Mouse (Mus musculus): ENCODE measurements at regions not wholly inside any gene's neighbourhood (a gene's known extent, or its start where the extent isn't known, plus 50 kb on each side); places are given as distances from the start of the nearest gene placed in this dataset.
"Not testable (repeated sequence)": the region's sequence is repeated elsewhere in the genome, so short reads cannot be mapped to it uniquely, and the experiment has no call there.

DNA sequence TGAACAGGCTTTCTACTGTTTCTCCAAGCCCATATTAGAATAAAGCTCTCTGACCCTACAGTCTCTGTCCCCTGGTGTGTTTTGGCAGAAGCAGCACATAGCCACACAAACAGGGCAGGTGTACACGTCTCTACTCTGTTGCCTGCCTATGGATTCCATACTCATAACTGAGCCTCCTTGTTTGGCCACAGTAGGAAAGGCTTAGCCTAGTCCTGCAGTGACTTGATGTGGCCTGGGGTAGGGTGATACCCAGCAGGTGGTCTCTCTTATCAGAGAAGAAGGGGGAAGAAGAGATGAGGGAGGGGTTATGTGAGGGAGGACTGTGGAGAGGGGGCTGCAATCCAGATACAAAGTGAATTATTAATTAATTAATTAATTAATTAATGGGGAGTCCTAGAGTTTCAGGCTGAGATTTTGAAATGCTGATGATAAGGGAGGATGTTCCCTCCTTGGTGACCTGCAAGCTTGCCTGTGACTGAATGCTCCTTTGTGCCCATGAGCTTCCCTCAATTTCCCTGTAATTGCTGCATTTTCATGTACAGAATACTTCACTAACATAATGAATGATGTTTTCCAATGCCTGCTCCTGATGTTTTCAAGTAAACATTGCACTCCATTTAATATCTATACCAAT lies 402.7 kb upstream of the Lrrc3b start:
- intact Hi-C loops (cut with DNase I), result no loop called here
- no peak for DNase-seq (ENCODE audit: low spot score)

DNA sequence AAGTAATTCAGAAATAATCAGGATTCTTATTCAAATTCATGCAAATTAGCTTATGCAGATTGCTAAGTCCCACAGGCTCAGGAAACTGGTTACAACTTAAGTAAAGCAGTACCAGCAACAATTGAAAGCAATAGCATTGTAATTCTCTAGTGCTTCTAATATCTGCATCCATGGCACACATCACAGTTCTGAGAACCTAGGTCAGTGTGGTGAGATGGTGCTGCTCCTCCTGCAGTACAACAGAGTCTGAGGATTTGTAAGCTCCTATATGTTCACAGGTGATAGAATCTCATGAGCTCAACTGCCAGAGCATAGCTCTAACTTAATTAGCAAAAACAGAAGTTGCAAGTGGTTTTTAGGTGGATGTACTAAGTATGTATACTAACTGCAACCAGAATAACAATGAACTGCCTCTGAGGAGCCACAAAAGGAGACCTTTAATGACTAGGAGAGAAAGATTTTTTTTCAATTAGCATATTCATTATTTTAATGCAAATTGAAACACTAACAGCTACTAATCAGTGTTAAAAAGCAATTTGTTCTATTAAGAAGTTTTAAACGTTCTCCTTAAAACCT lies 403.3 kb upstream of the Lrrc3b start:
- no peak for DNase-seq (ENCODE audit: low spot score)
- intact Hi-C loops (cut with DNase I), result no loop called here

DNA sequence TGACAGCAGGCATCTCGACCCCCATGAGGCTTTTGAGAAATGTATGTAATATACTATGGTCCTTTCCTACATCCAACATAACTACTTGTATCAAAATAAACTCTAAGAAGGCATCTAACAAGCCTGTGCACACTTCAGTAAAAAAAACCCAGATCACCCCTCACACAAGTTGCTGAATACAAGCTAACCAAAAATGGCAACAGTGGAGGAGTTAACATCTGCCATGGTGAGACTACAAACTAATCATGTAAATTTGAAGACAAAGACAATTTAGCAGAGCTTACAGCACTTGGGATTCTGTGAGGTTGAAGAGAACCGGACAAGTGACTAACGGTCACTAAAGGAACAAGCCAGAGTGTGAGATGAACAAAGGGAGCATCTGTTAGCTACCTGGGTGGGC lies 380.6 kb upstream of the Ngly1 start:
- intact Hi-C loops (cut with DNase I), result no loop called here
- DNase-seq (ENCODE audit: low spot score), result no peak

DNA sequence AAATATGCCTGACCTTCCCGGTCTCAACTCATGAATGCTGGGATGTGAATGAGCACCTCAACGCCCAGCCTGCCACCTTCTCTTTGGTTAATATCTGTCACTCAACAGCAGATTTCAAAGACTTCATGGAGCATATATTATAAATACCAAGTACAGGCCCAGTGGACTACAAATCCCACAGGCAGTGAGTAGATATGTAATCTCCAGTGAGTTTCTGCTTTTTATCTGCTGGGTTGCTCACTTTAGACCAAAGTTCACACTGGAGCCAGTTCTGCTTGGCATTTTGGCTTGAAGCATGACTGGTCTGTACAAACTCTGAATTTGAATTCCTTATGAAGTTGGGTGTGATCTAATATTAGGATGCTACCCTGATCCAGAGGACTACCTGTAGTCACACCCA lies 377.1 kb upstream of the Ngly1 start:
- no peak for DNase-seq (ENCODE audit: low spot score)
- intact Hi-C loops (cut with DNase I), result no loop called here

DNA sequence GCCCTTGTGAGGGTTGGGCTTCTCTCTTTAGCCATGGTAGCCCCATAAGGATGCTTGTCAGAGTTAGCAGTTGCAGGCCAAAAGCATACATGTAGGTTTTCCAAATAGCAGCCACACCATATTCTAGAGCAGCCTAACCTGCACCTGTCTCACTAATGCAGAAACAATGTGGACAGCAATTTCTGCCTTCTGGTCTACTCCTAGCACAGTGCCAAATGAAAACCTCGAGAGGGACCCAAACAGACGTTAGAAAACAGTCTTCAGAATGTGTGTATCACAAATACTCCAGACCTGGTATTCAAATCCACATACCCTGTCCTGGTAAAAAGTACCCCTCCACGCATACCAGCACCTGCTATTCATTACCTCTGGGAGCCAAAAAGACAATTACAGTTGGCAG lies 368.9 kb upstream of the Ngly1 start:
- no peak for DNase-seq (ENCODE audit: low spot score)
- intact Hi-C loops (cut with DNase I), result loop anchor here (2.0 to 10.0 kb wide), 3 partner anchors 443 to 1015 kb away; partner anchors contain the start of gene Lrrc3b

DNA sequence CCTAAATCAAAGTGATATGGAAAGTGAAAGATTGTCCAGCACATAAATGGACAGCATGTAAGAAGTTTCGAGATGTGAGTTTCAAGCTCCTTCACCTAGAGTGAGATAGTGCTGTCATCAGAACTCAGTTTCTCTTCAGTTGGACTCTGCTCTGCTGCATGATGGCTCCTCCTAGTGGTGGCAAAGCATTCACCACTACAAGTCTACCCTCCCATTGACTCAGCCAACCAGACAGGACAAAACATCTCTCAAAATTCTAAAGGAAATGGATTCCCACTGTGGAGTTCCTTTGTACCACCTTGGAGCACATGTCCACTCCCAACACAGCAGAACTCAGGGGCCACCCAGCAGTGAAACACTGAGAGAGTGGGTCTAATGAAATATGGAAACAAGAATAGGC lies 367.8 kb upstream of the Ngly1 start:
- no peak for DNase-seq (ENCODE audit: low spot score)
- intact Hi-C loops (cut with DNase I), result loop anchor here (2.0 to 10.0 kb wide), 3 partner anchors 444 to 1016 kb away; partner anchors contain the start of gene Lrrc3b

DNA sequence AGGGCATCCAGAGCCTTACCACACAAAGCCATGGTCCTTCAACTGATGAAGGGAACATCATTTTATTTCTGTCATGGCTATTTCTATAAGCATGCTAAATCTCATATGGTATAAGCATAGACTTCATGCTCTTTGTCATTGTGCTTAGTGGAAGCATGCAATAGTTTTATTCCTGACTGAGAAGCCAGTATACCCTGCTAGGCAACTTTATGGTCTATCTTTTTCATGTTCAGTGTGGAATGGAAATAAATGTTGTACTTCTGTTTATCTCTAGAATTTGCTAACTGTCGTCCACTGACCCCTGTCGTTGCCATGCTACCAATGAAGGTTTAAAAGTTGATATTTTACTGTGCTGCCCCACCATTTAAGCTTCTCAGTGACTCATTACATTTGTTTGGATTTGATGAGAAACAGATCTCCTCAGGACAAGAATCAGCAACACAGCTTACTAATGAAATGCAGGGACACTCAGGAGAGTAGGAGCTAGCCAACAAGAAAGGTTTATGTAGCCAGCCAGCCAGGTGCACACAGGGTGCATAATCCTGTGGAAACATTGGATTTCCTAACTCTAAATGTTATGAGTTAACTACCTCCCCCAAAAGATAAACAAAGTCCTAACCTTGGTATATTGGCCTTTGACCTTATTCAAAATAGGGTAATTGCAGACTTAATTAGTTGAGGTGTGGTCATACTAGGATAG lies 364.3 kb upstream of the Ngly1 start:
- intact Hi-C loops (cut with DNase I), result loop anchor here (5.0 to 10.0 kb wide), 2 partner anchors 447 to 1020 kb away; partner anchors contain the start of gene Lrrc3b
- DNase-seq (ENCODE audit: low spot score), result no peak

DNA sequence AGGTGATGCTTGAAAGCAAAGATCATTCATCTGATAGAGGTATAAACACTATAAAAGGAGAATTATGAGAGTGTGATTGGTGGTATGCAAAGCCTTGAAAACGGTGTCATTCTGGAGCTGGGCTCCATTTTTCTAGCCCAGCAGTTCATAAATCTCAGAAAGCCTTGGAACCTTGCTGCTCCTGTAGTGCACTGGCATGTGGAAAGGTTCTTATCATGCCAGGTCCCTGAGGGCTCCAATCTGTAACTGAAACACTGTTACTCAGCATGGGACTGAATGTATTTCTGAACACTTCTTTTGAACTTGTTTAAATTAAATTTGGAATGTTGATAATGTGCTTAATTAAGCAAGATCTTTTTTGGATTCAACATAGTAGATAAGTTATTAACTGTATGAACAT lies 352.0 kb upstream of the Ngly1 start:
- intact Hi-C loops (cut with DNase I), result no loop called here
- no peak for DNase-seq (ENCODE audit: low spot score)

DNA sequence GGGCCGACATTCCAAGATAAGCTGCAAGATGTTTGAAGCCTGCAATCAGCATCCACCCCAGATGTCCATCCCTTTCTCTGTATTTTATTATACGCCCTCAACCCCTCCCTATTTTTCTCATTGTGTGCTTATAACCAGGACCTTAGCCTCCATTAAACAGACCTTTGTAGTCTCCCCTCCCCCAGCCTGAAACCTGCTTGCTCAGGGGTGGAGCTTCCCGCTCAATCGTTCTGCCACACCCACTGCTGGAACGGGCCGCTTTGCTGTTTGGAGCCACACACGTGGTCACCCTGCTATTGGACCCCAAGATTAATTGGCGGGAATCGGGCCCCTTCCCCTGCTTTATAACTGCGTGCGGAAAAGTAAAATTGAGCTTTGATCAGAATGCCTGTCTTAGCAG lies 342.7 kb upstream of the Ngly1 start:
- intact Hi-C loops (cut with DNase I), result not testable (repeated sequence)

DNA sequence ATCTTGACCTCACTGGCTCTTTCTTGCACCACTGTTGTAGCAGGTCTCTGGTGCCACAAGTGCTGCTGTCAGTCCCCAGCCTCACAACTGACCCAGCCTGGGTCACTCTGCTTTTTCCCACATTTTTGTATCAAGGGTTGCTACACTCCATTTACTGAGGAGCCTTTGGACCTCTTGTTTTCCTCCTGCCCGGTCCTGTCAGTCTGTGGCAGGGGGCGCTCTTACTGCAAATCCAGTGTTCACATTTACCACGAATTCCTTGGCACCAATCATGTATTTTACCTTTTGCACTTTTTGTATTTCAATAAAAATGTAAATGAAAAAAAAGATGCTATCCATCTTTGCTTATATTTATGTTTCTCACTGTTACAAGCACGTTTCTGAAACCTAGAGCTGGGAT lies 335.9 kb upstream of the Ngly1 start:
- intact Hi-C loops (cut with DNase I); DNase-seq (ENCODE audit: low spot score): not testable (repeated sequence)

More for the DNA sequence above, 342.7 kb upstream of the Ngly1 start:
- DNase-seq (ENCODE audit: low spot score), result not testable (repeated sequence)

DNA sequence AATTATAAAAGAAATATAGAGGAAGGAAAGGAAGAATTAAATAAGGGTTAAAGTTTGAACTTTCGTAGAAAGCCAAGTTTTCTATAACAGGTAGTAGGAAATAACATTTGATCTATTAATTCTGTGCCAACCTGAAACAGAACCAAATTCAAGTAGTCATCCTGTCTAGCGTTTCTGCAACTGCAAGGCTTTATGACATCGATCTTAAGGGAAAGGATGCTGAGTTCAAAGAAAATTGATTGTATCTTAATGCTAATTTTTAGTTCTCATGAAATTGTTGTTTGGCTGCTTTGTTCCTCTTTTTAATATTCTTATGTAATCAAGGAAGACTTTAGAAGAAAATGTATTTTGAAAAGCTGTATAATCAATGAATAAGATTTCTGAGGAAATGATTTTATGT lies 334.9 kb upstream of the Ngly1 start:
- intact Hi-C loops (cut with DNase I), result no loop called here
- no peak for DNase-seq (ENCODE audit: low spot score)

DNA sequence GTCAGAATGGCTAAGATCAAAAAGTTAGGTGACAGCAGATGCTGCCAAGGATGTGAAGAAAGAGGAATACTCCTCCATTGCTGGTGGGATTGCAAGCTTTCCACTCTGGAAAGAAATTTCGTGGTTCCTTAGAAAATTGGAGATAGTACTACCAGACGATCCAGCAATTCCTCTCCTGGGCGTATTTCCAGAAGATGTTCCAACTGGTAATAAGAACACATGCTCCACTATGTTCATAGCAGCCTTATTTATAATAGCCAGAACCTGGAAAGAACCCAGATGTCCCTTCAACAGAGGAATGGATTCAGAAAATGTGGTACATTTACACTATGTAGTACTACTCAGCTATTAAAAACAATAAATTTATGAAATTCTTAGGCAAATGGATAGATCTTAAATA lies 324.4 kb upstream of the Ngly1 start:
- DNase-seq (ENCODE audit: low spot score); intact Hi-C loops (cut with DNase I): not testable (repeated sequence)

DNA sequence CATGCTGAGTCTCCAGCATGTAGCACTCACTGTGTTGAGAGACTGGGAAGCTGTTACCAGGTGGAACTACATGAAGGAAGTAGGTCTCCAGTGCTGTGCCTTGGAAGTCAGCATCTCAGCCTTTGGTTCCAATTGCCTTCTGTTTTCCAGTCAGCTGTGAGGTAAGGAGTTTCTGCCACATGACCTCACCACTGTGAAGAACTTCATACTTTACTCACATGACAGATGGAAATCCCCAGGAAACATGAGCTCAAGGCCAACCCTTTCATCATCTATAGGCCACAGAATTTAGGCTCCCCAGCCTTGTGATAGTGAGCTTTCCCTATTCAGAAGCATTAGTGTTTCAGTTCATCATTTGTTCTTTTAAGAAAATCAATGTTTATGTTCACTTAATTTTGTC lies 314.4 kb upstream of the Ngly1 start:
- DNase-seq (ENCODE audit: low spot score), result no peak
- intact Hi-C loops (cut with DNase I), result no loop called here

DNA sequence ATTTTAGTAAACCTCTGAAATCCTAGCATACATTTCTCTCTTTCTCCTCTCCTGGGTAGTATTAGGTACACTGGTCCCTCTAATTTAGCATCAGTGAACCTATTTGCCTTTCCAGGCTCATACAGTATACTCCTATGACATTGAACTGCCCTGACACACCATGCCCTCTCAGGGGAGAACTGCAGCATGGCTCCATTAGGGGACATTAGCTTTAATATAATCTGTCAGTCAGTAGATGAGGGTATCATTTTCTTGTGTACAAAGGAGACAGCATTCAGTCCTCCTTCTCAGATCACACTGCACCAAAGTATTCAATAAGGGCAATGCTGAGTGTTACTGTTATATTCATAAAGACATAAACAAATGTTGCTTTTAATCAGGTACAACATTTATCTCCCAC lies 278.8 kb upstream of the Ngly1 start:
- DNase-seq (ENCODE audit: low spot score), result no peak
- intact Hi-C loops (cut with DNase I), result no loop called here

DNA sequence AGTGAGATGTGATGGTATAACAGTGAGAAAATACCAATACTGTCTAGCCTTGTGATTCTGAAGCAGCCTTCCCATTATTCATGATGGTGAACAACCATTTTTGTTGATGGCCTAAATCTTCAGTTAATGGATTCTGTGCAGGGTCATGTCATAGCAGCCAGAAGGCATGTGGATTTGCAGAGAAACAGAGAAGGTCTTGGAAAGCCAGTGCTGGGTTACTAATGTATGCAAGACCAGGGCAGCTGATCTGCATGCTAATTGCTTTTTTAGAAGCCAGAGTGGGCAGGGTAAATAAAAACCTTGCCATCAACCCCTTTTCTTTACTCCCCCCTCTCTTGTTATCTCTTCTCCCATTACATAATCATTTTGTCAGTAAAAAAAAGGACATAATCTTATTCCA lies 278.3 kb upstream of the Ngly1 start:
- no peak for DNase-seq (ENCODE audit: low spot score)

DNA sequence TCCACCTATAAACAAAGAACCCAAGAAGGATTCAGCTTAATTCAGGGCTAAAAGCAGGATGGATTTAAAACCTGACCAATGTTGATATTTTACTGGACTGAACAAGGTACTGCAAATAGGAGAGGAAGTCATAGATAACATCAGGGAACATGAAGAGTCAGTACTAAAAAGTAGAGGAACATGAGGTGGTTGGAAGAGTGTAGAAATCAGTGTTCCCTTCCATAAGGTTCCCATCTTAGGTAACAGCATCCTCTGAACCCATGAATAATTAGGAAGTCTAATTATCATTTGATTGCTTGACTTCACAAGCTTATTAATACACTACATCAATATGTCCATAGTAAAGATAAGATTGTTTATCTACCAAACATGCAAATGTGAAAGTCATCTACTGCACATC lies 277.8 kb upstream of the Ngly1 start:
- intact Hi-C loops (cut with DNase I), result no loop called here
- DNase-seq (ENCODE audit: low spot score), result no peak

More for the DNA sequence above, 278.3 kb upstream of the Ngly1 start:
- intact Hi-C loops (cut with DNase I), result no loop called here

DNA sequence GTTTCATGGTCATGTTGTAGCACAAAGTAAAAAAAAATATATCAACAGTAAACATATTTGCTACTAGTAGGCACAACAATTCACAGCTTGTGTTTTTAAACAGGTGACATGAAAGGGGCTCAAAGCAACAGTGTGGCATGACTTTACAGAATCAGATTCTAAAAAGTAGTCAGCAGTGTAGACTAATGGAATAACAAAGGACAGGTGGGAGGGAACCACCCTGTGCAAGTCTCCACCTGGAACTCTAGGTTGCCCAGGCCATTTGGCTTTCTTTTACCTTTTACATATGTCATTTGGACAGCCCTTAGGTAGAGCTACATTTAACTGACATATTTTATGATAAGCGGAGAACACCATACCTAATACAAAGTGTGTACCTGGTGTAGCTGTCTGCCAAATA lies 271.7 kb upstream of the Ngly1 start:
- no peak for DNase-seq (ENCODE audit: low spot score)
- intact Hi-C loops (cut with DNase I), result no loop called here

DNA sequence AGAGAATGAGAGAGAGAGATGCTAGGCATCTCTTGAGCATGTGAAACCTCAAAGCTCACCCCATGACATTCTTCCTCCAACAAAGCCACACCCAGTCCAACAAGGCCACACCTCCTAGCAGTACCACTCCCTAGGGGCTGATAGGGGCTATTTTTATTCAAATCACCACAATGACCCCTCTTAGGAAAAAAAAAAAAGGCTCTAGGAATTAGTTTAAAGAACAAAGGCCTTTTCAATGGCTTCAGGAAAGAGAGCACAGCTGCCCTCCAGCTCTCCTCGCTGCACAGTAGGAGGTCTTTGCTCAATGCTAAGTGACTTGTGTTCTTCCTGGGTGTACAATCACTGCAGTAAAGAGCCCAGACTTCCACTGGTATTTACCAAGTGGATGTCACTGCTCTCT lies 270.8 kb upstream of the Ngly1 start:
- intact Hi-C loops (cut with DNase I), result no loop called here

DNA sequence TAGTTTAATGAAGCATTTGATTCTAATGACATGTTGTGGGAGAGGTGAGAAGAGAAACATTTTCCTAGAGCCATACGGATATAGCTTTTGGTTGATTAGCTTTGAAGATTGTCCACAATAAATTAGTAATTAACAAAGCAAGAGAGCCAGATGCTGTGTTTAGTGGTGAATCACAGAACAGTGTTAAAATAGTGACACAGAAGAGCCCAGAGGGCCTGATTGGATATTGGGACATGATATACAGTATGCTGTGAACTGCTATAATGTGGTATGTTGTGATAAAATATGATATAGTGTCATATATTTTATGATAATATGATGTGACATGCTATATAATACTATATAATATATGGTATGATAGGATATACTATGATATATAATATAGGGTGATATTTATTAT lies 243.7 kb upstream of the Ngly1 start:
- intact Hi-C loops (cut with DNase I), result no loop called here
- no peak for DNase-seq (ENCODE audit: low spot score)

More for the DNA sequence above, 270.8 kb upstream of the Ngly1 start:
- DNase-seq (ENCODE audit: low spot score), result no peak

DNA sequence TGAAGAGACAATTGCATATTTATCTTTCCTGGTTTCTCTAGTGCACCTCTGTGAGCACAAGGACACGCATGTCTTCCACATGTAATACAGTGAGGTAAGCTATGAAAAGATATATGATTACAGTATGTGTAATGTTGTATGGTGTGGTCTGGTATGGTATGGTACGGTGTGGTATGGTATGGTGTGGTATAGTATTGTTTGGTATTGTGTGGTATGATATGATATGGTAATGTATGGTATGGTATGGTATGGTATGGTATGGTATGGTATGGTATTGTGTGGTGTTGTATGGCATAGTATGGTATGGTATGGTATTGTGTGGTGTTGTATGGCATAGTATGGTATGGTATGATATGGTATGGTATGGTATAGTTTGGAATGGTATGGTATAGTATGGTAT lies 242.1 kb upstream of the Ngly1 start:
- DNase-seq (ENCODE audit: low spot score), result no peak
- intact Hi-C loops (cut with DNase I), result no loop called here

DNA sequence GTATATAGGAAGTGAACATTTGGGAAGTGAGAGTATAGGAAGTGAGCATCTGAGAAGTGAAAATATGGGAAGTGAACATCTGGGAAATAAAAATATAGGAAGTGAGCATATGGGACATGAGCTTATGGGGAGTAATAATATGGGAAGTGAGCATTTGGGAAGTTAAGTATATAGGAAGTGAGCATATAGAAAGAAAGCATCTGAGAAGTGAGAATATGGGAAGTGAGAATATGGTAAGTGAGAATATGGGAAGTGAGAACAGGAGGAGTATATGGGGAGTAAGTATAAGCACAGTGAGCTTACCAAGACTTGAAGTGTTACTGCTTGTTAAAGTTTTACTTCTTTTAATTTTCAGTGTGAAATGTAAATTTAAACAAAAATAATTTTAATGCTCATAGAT lies 239.3 kb upstream of the Ngly1 start:
- DNase-seq (ENCODE audit: low spot score), result no peak
- intact Hi-C loops (cut with DNase I), result no loop called here
